Mouse (Mus musculus): Measurements from ENCODE around the gene Tor4a. TPM values are rescaled to one million over a fixed set of nuclear protein-coding genes. Genes with fewer than 3 reads are reported as not detected.

Gene Tor4a
- total and polyA plus RNA-seq, 3 experiments = 12.6 to 20.4 (median 15.3) TPM

- TF ChIP-seq ETS1 (conservative IDR thresholded peaks at IDR 0.05; ENCODE audit: low read depth, low read length) = no peak
These were observed 24.7 kb upstream of the Tor4a start (continued) for GRCm38 (mm10) chr2:25221331-25221772.

GRCm38 (mm10) chr2:25218445-25218844 lies 21.8 kb upstream of the Tor4a start, which contains the start of gene Fam166a:
Gene Fam166a (plus strand): TSS chr2:25218745.
- Histone ChIP-seq H3K9me3 (replicated peaks; ENCODE audit: low read length) (no peaks in the 10 kb centered on the region), H3K4me3 (replicated peaks in 1 of 3; ENCODE audit: low read depth in 2 of 3, low read length in 2 of 3, poor library complexity in 1 of 3) (no peak within 1 kb of the TSS), H3K9ac (ENCODE audit: insufficient read depth, low read depth) (no peak within 1 kb of the TSS), H3K4me2 (ENCODE audit: insufficient read depth, low read depth, poor library complexity, severe bottlenecking) (no peak within 1 kb of the TSS), H3K36me3 (replicated peaks in 1 of 2; ENCODE audit: control insufficient read depth in 1 of 2, insufficient read depth in 1 of 2, low read length in 1 of 2) (peaks cover 17 to 21% of the 10 kb centered on the region in 2 experiments), H3K27me3 (replicated peaks) (peaks cover 4% of the 10 kb centered on the region), H3K4me1 (ENCODE audit: control insufficient read depth in 1 of 2, insufficient read depth in 2 of 2) (peaks cover 11 to 13% of the 10 kb centered on the region in 2 experiments; a peak in 3 of 4 replicates), H3K79me2 (replicated peaks; ENCODE audit: control insufficient read depth, extremely low read depth, insufficient read depth, poor library complexity, severe bottlenecking) (peaks cover 5% of the 10 kb centered on the region), H3K27ac (ENCODE audit: insufficient read depth, low read depth) (no peak within 1 kb of the TSS)
- in situ Hi-C loops (cut with MboI; ENCODE audit: low pct_ligation_motif_present, low pct_unique_long_range_greater_than_20kb, low sequenced_read_pairs) = no loop called here
- dilution Hi-C loops (cut with MboI; ENCODE audit: extremely low pct_ligation_motif_present, extremely low pct_unique_long_range_greater_than_20kb, low sequenced_read_pairs) = no loop called here
- no peak for DNase-seq (ENCODE audit: extremely low read depth)
- TF ChIP-seq POLR2AphosphoS2 (IDR thresholded peaks at IDR 0.05; ENCODE audit: low read depth, low read length) = no peak
- no peak for TF ChIP-seq SIN3A (IDR thresholded peaks at IDR 0.05; ENCODE audit: low read length)
- no peak for TF ChIP-seq CHD2 (IDR thresholded peaks at IDR 0.05; ENCODE audit: low read length)
- no peak for TF ChIP-seq TBP (conservative IDR thresholded peaks at IDR 0.05; ENCODE audit: low read depth, low read length)
- TF ChIP-seq EP300 (IDR thresholded peaks at IDR 0.05; ENCODE audit: low read length) = no peak

GRCm38 (mm10) chr2:25217666-25218065 lies 21.0 kb upstream of the Tor4a start:
- no peak for DNase-seq (ENCODE audit: extremely low read depth)
- Histone ChIP-seq H3K9ac (ENCODE audit: insufficient read depth, low read depth) (no peak overlapping the region), H3K27ac (ENCODE audit: insufficient read depth, low read depth) (no peak overlapping the region), H3K4me1 (ENCODE audit: control insufficient read depth in 1 of 2, insufficient read depth in 2 of 2) (peaks cover 7 to 13% of the 10 kb centered on the region in 2 experiments; a peak in 3 of 4 replicates), H3K4me3 (replicated peaks in 1 of 3; ENCODE audit: low read depth in 2 of 3, low read length in 2 of 3, poor library complexity in 1 of 3) (no peak overlapping the region), H3K36me3 (replicated peaks in 1 of 2; ENCODE audit: control insufficient read depth in 1 of 2, insufficient read depth in 1 of 2, low read length in 1 of 2) (peaks cover 14% of the 10 kb centered on the region in 2 experiments), H3K79me2 (replicated peaks; ENCODE audit: control insufficient read depth, extremely low read depth, insufficient read depth, poor library complexity, severe bottlenecking) (no peaks in the 10 kb centered on the region), H3K4me2 (ENCODE audit: insufficient read depth, low read depth, poor library complexity, severe bottlenecking) (no peak overlapping the region), H3K9me3 (replicated peaks; ENCODE audit: low read length) (no peaks in the 10 kb centered on the region), H3K27me3 (replicated peaks) (peaks cover 4% of the 10 kb centered on the region)
- TF ChIP-seq SIN3A (IDR thresholded peaks at IDR 0.05; ENCODE audit: low read length) (no peak), JUND (conservative IDR thresholded peaks at IDR 0.05; ENCODE audit: low read depth, low read length) (no peak), MAFK (IDR thresholded peaks at IDR 0.05; ENCODE audit: insufficient replicate concordance, low read length) (no peak), SMC3 (IDR thresholded peaks at IDR 0.05; ENCODE audit: low read depth, low read length) (no peak), KAT2A (IDR thresholded peaks at IDR 0.05; ENCODE audit: insufficient replicate concordance, low read length) (no peak), BHLHE40 (IDR thresholded peaks at IDR 0.05; ENCODE audit: low read depth, low read length) (no peak), ETS1 (conservative IDR thresholded peaks at IDR 0.05; ENCODE audit: low read depth, low read length) (no peak), POLR2AphosphoS2 (IDR thresholded peaks at IDR 0.05; ENCODE audit: low read depth, low read length) (no peak), EP300 (IDR thresholded peaks at IDR 0.05; ENCODE audit: low read length) (no peak), ELF1 (IDR thresholded peaks at IDR 0.05; ENCODE audit: low read depth, low read length) (no peak), ZNF384 (IDR thresholded peaks at IDR 0.05; ENCODE audit: low read depth, low read length) (no peak), USF1 (IDR thresholded peaks at IDR 0.05; ENCODE audit: low read depth, low read length) (no peak), CHD1 (IDR thresholded peaks at IDR 0.05; ENCODE audit: low read depth, low read length) (no peak), ZC3H11A (IDR thresholded peaks at IDR 0.05; ENCODE audit: low read depth, low read length) (no peak), USF2 (conservative IDR thresholded peaks at IDR 0.05; ENCODE audit: low read depth, low read length) (no peak), TCF12 (IDR thresholded peaks at IDR 0.05; ENCODE audit: low read depth, low read length) (no peak), NRF1 (IDR thresholded peaks at IDR 0.05; ENCODE audit: low read depth, low read length) (no peak), MAZ (IDR thresholded peaks at IDR 0.05; ENCODE audit: low read depth, low read length) (no peak)
- dilution Hi-C loops (cut with MboI; ENCODE audit: extremely low pct_ligation_motif_present, extremely low pct_unique_long_range_greater_than_20kb, low sequenced_read_pairs) (no loop called here), in situ Hi-C loops (cut with MboI; ENCODE audit: low pct_ligation_motif_present, low pct_unique_long_range_greater_than_20kb, low sequenced_read_pairs) (no loop called here)
